Mouse (Mus musculus): ENCODE measurements around the gene Nfasc.

The Nfasc gene

DNA sequence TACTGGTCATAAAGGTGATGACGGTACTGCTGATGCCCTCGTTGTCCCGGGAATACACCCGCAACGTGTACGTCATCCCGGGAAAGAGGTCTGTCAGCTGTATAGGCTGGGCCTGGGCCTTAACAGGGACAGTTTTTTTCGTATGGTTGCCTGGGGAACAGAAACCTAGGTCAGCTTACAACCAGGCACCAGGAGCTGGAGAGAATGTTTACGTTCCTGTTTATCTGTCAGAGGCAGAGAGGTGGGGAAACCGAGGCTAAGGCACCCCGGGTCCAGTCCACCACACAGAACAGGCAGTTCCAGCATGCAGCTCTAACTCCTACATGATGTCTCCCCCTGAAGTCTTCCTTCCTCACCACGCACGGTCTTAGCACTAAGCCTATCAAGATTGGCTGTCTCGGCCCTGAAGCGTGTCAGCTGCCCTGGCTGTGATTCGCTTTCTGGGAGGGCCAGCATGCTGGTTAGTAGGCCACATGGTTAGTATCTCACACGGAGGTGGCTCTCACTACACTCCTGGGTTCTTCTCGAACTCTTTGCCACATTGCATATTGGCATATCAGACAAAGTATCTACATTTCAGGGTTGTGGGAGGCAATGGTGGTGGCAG is 158.5 kb downstream of the Nfasc start:
- no peak for DNase-seq (ENCODE audit: low read depth)

DNA sequence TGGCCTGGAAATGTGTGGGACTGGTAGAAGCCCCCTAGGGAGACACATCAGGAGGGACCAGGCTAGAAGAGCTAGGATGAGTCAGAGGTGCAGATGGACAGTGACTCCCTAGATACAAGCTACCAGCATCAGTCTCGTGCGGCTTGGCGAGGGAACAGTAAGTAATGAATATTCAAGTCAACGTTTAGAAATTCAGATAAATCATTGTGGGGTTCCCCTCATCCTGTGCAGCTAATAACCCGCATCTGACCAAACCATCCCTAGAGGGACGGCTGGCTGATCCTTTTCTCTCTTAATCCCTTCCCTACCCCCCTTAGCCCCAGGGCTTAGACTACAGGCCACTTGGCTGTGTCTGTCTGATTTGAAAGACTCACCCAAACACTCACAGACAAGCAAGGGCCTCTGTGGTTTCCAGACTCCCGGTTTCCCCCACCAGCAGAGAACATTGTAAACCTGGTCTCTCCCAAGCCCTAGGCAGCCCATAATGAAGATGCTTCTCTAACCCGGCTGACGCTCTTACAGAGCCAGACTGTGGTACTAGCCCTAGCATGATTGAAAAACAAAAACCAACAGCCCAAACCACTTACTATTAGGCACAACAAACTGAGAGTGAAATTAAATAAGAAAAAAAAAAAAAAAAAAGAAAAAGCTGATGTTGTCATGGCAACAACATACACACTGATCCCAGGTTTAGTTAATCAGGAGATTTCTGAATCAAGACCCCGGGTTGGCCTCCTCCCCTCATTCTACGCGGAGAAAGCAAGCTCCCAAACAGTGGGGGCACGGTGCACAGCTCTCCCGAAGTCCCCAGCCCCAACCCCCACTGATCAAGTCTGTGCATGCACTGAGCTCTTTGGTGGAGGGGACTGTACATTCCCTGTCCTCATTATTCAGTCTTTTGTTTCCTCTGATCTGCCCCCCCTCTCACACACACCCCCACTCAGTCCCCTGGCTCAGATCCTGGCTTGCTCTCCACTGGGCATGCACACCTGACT is 159.5 kb downstream of the Nfasc start:
- DNase-seq (ENCODE audit: low read depth) = no peak

GRCm38 (mm10) chr1:132580063-132580462 is 161.5 kb downstream of the Nfasc start:
- DNase-seq (ENCODE audit: low read depth) = no peak

- DNase-seq (ENCODE audit: low read depth) = no peak
Measured at GRCm38 (mm10) chr1:132576845-132577244, 164.8 kb downstream of the Nfasc start.

DNA sequence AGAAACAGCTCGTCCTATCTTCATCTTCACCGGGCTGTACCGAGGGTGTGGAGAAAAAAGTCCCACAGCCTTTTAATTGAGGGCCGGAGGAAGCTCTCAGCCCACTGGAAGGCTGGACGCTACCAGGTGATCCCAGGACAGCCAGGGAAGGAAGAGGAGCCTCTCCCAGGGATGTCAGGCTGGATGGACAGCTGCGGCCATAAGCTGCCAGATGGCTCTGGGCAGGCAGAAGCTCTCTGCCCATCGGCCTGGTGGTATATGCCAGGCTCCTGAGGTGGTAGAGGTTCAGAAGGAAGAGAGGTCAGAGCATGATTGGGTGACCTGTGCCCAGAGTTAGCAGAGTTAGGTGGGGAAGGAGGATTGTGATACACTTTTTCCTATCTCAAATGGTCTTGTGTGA is 168.7 kb downstream of the Nfasc start:
- no peak for DNase-seq (ENCODE audit: low read depth)

- DNase-seq (ENCODE audit: low read depth) = no peak
Measured at GRCm38 (mm10) chr1:132571613-132572012, 170.0 kb downstream of the Nfasc start.

DNA sequence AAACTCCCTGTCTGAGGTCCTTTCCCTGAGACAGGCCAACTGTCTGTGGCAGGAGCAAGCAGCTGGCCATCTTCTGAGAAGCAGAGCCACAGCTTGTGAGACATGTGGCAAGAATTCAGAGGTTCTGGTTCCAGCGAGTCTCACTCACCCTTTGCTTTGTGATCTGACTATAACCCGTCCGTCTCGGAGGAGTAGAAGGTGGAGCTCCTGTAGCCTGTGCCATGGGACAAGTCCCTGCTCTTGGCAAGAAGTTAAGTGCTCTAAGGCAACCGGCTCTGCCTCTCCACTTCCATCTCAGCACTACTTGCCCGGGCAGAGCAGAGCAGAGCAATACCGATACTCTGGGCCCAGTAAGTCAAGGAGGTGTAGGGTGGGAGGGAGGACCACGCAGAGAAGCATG is 170.7 kb downstream of the Nfasc start:
- DNase-seq (ENCODE audit: low read depth) = no peak

DNA sequence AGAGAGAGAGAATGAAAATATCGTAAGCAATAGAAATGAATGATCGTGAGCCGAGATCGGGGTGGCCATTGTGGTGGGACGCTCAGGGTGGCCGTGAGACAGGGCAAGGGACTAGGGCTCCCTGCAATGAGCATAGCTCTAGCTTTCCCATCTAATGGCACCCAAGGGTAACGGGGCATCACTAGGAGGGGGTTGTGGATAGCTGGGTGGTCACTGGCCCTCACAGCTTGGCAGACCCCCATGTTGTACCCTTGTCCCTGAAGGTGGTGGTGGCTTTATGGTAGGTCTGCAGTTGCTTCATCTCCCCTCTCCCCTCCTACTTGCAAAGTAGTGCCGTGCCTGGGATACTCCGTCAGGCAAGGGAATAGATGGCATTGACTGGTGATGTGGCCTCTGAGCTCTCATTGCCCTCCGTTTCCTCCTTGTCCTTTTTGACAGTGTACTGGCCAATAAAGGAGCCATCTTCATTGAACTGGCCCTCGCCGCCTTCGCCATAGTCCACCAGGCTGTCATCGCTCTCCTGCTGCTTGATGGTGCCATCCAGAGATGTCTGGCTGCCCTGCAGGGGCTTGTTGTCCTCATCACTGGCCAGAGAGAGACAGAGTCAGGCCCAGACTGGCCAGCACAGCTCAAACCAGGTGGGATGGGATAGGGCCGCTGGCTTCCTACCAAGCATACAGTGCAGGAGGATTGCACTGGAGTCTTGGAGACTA is 171.4 kb downstream of the Nfasc start:
- DNase-seq (ENCODE audit: low read depth) = no peak

DNA sequence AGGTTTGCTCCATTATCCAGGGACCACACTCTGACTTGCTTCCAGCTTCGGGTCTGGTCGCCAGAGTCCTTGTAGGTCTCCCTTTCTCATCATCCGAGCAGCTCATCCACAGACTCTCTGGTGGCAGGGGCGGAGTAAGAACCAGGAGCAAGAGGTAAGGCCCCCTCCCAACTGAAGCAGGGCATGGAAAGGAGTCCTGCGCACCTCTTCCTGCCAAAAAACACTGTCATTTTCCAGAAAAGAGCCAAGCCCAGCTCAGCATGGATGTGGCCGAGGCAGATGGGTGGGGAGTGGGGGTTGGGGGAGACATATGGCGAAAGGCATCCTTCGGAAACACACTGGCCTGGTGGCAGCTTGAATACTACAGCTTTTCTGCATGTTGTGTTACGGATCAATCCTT is 172.1 kb downstream of the Nfasc start:
- no peak for DNase-seq (ENCODE audit: low read depth)

DNA sequence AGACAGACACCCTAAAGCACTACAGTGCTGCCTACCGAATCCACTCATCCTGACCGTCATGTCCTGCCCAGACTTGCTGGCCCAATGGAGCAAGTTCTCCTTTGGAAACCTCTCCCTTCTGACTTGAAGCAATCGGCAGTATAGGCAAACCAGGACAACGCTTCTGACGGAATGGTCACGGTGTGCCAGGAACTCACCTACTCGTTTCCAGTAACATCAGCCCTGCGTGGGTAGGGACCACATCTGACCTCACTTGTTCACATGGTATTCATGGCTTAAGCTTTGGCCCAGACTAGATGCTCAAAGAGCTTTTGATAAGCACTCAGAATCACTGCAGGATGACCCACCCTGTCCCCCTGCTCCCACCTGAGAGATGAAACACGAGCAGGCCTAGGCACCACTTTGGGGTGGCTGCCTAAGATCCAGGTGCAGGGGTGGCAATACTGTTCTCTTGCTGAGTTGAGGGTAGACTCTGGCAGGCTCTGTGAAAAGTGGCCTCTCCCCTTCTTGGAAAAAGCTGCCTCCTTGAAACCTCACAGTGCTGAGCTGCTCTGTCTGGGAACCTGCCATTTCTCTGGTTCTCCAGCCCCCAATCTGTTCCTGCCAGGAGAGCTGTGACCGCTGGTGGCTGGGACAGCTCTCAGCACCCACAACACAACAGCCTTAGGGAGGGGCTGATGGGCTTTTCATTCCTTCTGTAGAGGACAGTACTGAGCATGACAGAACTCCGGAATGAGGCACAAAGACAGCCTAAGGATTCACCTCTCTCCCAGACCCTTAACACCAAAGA is 174.1 kb downstream of the Nfasc start:
- DNase-seq (ENCODE audit: low read depth) = no peak

DNA sequence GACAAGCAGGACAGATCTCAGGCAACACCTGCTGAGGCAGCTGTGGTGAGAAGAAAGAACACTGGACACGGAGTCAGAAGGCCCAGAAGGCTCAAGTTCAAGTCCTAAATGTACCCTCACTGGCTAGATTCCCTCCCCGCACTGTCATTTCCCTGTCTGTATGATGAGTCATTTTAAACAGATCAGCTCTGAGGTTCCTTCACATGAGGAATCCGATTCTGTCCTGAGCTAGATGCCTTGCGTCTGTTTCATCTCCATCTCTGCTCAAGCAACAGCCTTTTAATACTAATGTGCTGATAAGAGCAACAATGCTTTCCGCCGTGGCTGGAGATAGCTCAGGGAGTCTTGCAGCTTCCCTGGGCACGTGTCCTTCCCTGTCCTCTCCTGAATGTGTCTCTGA is 175.8 kb downstream of the Nfasc start:
- DNase-seq (ENCODE audit: low read depth) = peak; percentile 7

- no peak for DNase-seq (ENCODE audit: low read depth)
Measured at GRCm38 (mm10) chr1:132564946-132565345, 176.7 kb downstream of the Nfasc start.

GRCm38 (mm10) chr1:132562337-132562795 is 179.2 kb downstream of the Nfasc start:
- DNase-seq (ENCODE audit: low read depth) = no peak

DNA sequence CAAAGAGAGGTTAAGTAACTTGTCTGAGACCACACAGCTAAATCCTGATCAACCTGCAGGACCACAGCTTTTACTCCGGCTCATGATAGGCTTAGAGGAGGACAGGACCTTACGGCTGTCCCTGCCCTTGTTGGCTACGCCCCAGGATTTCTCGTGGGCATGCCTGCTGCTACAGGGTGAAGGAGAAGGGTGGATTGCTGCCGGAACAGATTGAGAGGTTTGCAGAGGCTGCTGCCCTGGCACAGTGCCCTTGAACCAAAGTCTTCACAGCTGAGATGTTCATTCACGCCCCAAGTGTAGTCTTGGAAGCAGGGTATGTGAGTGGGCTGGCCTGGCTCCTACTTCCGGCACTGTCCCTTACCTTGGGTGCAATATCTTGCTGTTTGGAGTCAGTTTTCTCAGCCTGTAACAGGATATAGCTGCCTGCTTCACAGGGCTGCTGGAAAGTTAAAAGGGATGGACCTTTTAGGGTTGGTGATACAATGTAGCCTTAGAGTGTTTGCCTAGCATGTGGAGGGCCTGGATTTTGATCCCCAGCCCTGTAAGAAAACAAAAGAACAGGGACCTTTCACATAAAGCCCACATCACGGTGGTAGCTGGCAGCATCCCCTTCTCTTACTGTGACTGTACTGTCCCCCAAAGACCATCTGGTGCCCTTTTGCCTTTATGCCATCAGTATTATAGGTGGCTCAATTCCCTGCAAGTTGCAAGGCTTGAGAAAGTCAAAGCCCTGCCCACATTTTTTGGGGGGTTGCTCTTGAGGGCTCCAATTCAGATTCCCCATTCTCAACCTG is 180.5 kb downstream of the Nfasc start:
- no peak for DNase-seq (ENCODE audit: low read depth)

DNA sequence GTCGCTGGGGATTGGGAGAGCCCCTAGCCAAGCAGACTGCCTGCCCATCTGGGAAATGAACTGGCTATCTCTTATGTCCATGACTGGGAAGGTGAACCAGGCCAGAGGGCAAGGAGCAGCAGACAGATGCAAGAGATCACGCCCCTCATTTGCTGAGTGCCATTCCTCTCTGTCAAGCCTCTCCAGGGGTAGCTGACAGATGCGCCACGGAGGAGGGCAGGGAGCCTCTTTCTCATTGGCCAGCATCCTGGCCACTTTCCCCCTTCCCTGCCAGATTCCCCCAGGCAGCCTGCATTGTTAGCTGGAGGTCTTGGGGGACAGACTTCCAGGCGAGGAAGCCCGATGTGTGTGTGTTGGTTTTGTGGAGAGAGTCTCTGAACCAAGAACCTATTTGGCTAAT is 182.6 kb downstream of the Nfasc start:
- DNase-seq (ENCODE audit: low read depth) = no peak

DNA sequence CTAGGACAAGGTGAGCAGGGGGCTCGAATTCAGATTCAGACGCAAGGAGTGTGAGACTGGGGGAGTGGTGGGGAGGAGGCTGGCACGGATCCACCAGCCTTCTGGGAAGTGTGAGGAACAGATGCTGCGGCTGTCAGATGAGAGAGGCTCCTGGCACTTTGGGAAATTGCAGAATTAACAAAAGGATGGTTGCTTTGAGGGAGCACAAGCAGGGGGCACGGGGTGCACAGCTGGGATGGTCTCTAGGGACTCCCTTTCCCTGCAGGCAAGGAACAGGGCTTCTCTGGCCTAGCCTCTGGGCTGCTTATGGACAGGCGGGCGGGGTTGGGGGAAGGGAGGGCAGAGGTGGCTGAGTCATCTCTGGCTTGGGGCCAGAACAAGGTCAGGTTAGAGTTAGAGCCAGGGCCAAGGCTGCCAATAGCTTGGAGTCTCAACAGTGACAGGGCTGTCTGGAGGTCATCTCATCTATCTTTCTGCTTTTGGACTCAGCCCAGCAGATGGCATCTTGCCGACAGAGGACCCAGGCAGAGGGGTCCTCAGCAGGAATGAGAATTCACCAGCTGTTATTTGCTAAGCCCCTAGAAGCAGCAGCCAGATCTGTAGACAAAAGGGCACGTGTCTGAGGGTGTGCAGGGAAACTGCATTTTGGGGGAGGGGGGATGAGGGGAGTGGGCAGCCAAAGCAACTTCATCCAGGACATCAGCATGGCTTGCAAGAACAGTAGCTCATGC is 183.5 kb downstream of the Nfasc start:
- peak; percentile 77 for DNase-seq (ENCODE audit: low read depth)

DNA sequence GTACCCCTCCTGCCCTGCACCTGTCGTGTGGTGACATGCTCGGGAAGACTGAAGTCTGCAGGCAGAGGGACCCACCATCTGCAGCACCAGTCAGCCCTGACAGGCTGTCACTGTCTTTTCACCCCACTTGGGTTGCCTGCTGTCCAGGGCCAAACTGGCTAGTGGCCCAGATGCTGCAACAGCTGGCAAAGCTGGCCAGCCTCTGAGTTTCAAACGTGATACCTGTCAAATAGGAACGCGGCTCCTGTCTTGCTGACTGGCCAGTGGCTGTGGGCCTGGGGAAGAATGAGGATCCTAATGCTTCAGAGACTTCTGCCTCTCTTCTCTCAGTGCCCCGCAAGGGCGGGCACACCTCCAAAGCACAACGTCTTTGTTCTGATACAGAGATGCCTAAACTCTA is 197.8 kb downstream of the Nfasc start:
- DNase-seq (ENCODE audit: low read depth) = no peak

- no peak for DNase-seq (ENCODE audit: low read depth)
Measured at GRCm38 (mm10) chr1:132542762-132543306, 198.8 kb downstream of the Nfasc start, which contains the start of gene Cntn2. Gene Cntn2 (minus strand): TSS chr1:132543256.

GRCm38 (mm10) chr1:132541824-132542599 is 199.6 kb downstream of the Nfasc start:
- DNase-seq (ENCODE audit: low read depth) = no peak

Data from 416B (cell line).